Mouse (Mus musculus): ENCODE data around the gene Elk3. TPM values are rescaled to one million over a fixed set of nuclear protein-coding genes. Genes with fewer than 3 reads are reported as not detected.
A peak's percentile ranks its signal among the peaks of the same experiment; 100 is the strongest.

Gene Elk3
- polyA plus RNA-seq, 1 experiment from 2014 or later = 4.2 TPM

GRCm38 (mm10) chr10:93228401-93229007, 82.4 kb downstream of the Elk3 start:
- H3K27me3 ChIP-seq = no peaks in the 10 kb centered on the region
- H3K27ac ChIP-seq = no peak overlapping the region; the same call in 1 of the 2 replicates
- ATAC-seq (ENCODE audit: low read depth) (no peak), DNase-seq (no peak)
- H3K4me2 ChIP-seq = no peak overlapping the region
- H3K36me3 ChIP-seq = peaks cover 66% of the 10 kb centered on the region
- no peak overlapping the region for H3K9ac ChIP-seq
- peaks cover 7% of the 10 kb centered on the region; the same call in 1 of the 2 replicates for H3K4me1 ChIP-seq (replicated peaks)
- H3K4me3 ChIP-seq (replicated peaks) = no peak overlapping the region
- 49% methylated on average over 11 of the region's 11 CpGs for WGBS (ENCODE audit: insufficient replicate concordance)
- H3K9me3 ChIP-seq (replicated peaks) = no peaks in the 10 kb centered on the region

- no peak for DNase-seq
- Histone ChIP-seq H3K4me3 (replicated peaks) (no peak overlapping the region), H3K9me3 (replicated peaks) (no peaks in the 10 kb centered on the region), H3K27me3 (no peaks in the 10 kb centered on the region), H3K27ac (no peak overlapping the region), H3K4me2 (no peak overlapping the region), H3K36me3 (peaks cover 61% of the 10 kb centered on the region), H3K4me1 (replicated peaks) (peaks cover 7% of the 10 kb centered on the region; the same call in 1 of the 2 replicates), H3K9ac (no peak overlapping the region)
- 68% methylated on average over 8 of the region's 8 CpGs for WGBS (ENCODE audit: insufficient replicate concordance)
- no peak for ATAC-seq (ENCODE audit: low read depth)
Measured at GRCm38 (mm10) chr10:93227921-93228320, 83.0 kb downstream of the Elk3 start.

- Histone ChIP-seq H3K4me3 (replicated peaks) (no peak overlapping the region), H3K27me3 (no peaks in the 10 kb centered on the region), H3K9me3 (replicated peaks) (no peaks in the 10 kb centered on the region), H3K9ac (no peak overlapping the region), H3K4me2 (no peak overlapping the region), H3K36me3 (peaks cover 43% of the 10 kb centered on the region), H3K27ac (no peak overlapping the region), H3K4me1 (replicated peaks) (peaks cover 7% of the 10 kb centered on the region; the same call in 1 of the 2 replicates)
- WGBS (ENCODE audit: insufficient replicate concordance) = 53% methylated on average over 6 of the region's 6 CpGs
- ATAC-seq (ENCODE audit: low read depth) (no peak; the same call in 1 of the 2 replicates), DNase-seq (no peak)
Measured at GRCm38 (mm10) chr10:93225751-93226150, 85.2 kb downstream of the Elk3 start.

- no peak overlapping the region for H3K4me3 ChIP-seq (replicated peaks)
- ATAC-seq (ENCODE audit: low read depth) = no peak
- no peak overlapping the region for H3K9ac ChIP-seq
- no peaks in the 10 kb centered on the region for H3K9me3 ChIP-seq (replicated peaks)
- no peak overlapping the region for H3K27ac ChIP-seq
- H3K36me3 ChIP-seq = peaks cover 72% of the 10 kb centered on the region
- DNase-seq = no peak
- 81% methylated on average over 8 of the region's 8 CpGs for WGBS (ENCODE audit: insufficient replicate concordance)
- no peaks in the 10 kb centered on the region for H3K27me3 ChIP-seq
- no peak overlapping the region for H3K4me2 ChIP-seq
- H3K4me1 ChIP-seq (replicated peaks) = peaks cover 11% of the 10 kb centered on the region
Measured at GRCm38 (mm10) chr10:93215051-93215763, 95.7 kb downstream of the Elk3 start.

- peaks cover 69% of the 10 kb centered on the region for H3K36me3 ChIP-seq
- no peak overlapping the region for H3K27ac ChIP-seq
- DNase-seq (no peak), ATAC-seq (ENCODE audit: low read depth) (no peak)
- H3K4me1 ChIP-seq (replicated peaks) = peaks cover 11% of the 10 kb centered on the region
- H3K4me2 ChIP-seq = no peak overlapping the region
- H3K9me3 ChIP-seq (replicated peaks) = no peaks in the 10 kb centered on the region
- no peak overlapping the region for H3K4me3 ChIP-seq (replicated peaks)
- H3K9ac ChIP-seq = no peak overlapping the region
- 70% methylated on average over 4 of the region's 4 CpGs for WGBS (ENCODE audit: insufficient replicate concordance)
- H3K27me3 ChIP-seq = no peaks in the 10 kb centered on the region
Measured at GRCm38 (mm10) chr10:93214251-93214650, 96.7 kb downstream of the Elk3 start.

- peaks cover 11% of the 10 kb centered on the region for H3K4me1 ChIP-seq (replicated peaks)
- peaks cover 66% of the 10 kb centered on the region for H3K36me3 ChIP-seq
- H3K9me3 ChIP-seq (replicated peaks) = no peaks in the 10 kb centered on the region
- WGBS (ENCODE audit: insufficient replicate concordance) = 76% methylated on average over 7 of the region's 7 CpGs
- no peak overlapping the region for H3K4me3 ChIP-seq (replicated peaks)
- H3K27me3 ChIP-seq = no peaks in the 10 kb centered on the region
- peak overlapping the region; percentile 18; the same call in 1 of the 2 replicates for H3K27ac ChIP-seq
- H3K4me2 ChIP-seq = no peak overlapping the region
- ATAC-seq (ENCODE audit: low read depth) (no peak; the same call in 1 of the 2 replicates), DNase-seq (no peak)
- H3K9ac ChIP-seq = no peak overlapping the region
Measured at GRCm38 (mm10) chr10:93213339-93213738, 97.6 kb downstream of the Elk3 start.

- WGBS (ENCODE audit: insufficient replicate concordance) = 82% methylated on average over 2 of the region's 2 CpGs
- peaks cover 63% of the 10 kb centered on the region for H3K36me3 ChIP-seq
- ATAC-seq (ENCODE audit: low read depth) = no peak
Measured at GRCm38 (mm10) chr10:93212699-93213098, 98.2 kb downstream of the Elk3 start.

GRCm38 (mm10) chr10:93207176-93207575, 103.8 kb downstream of the Elk3 start:
- Histone ChIP-seq H3K36me3 (peaks cover 15% of the 10 kb centered on the region), H3K9me3 (replicated peaks) (no peaks in the 10 kb centered on the region), H3K9ac (no peak overlapping the region), H3K27me3 (no peaks in the 10 kb centered on the region), H3K4me2 (no peak overlapping the region), H3K27ac (no peak overlapping the region), H3K4me1 (replicated peaks) (peaks cover 29% of the 10 kb centered on the region), H3K4me3 (replicated peaks) (no peak overlapping the region)
- DNase-seq (no peak), ATAC-seq (ENCODE audit: low read depth) (no peak)
- 67% methylated on average over 5 of the region's 5 CpGs for WGBS (ENCODE audit: insufficient replicate concordance)

More at GRCm38 (mm10) chr10:93212699-93213098, 98.2 kb downstream of the Elk3 start:
- Histone ChIP-seq H3K9ac (no peak overlapping the region), H3K4me3 (replicated peaks) (no peak overlapping the region), H3K4me1 (replicated peaks) (peaks cover 11% of the 10 kb centered on the region), H3K9me3 (replicated peaks) (no peaks in the 10 kb centered on the region), H3K4me2 (no peak overlapping the region), H3K27ac (no peak overlapping the region), H3K27me3 (no peaks in the 10 kb centered on the region)
- no peak for DNase-seq

- H3K27me3 ChIP-seq = no peaks in the 10 kb centered on the region
- H3K9me3 ChIP-seq (replicated peaks) = no peaks in the 10 kb centered on the region
- H3K27ac ChIP-seq = no peak overlapping the region
- no peak overlapping the region for H3K4me3 ChIP-seq (replicated peaks)
- H3K4me1 ChIP-seq (replicated peaks) = peaks cover 35% of the 10 kb centered on the region
- H3K9ac ChIP-seq = no peak overlapping the region
- no peak overlapping the region for H3K4me2 ChIP-seq
- H3K36me3 ChIP-seq = peaks cover 8% of the 10 kb centered on the region
- no peak for ATAC-seq (ENCODE audit: low read depth)
- no peak for DNase-seq
- 84% methylated on average over 4 of the region's 4 CpGs for WGBS (ENCODE audit: insufficient replicate concordance)
Measured at GRCm38 (mm10) chr10:93205287-93205956, 105.5 kb downstream of the Elk3 start.

- no peak for DNase-seq
- H3K4me1 ChIP-seq (replicated peaks) = peaks cover 45% of the 10 kb centered on the region
- ATAC-seq (ENCODE audit: low read depth) = no peak
- no peak overlapping the region for H3K4me2 ChIP-seq
- peaks cover 18% of the 10 kb centered on the region for H3K36me3 ChIP-seq
- H3K9me3 ChIP-seq (replicated peaks) = no peaks in the 10 kb centered on the region
- H3K27ac ChIP-seq = no peak overlapping the region
- no peak overlapping the region for H3K4me3 ChIP-seq (replicated peaks)
- no peak overlapping the region for H3K9ac ChIP-seq
- H3K27me3 ChIP-seq = no peaks in the 10 kb centered on the region
- WGBS (ENCODE audit: insufficient replicate concordance) = 76% methylated on average over 6 of the region's 6 CpGs
Measured at GRCm38 (mm10) chr10:93201846-93202458, 109.0 kb downstream of the Elk3 start.

- 43% methylated on average over 3 of the region's 3 CpGs for WGBS (ENCODE audit: insufficient replicate concordance)
- ATAC-seq (ENCODE audit: low read depth) = peak; percentile 74
- H3K9ac ChIP-seq = no peak overlapping the region
Measured at GRCm38 (mm10) chr10:93198958-93199357, 112.0 kb downstream of the Elk3 start.

More at GRCm38 (mm10) chr10:93198958-93199357, 112.0 kb downstream of the Elk3 start:
- H3K4me1 ChIP-seq (replicated peaks) = peaks cover 45% of the 10 kb centered on the region
- H3K36me3 ChIP-seq = peaks cover 18% of the 10 kb centered on the region
- DNase-seq = no peak
- no peak overlapping the region for H3K27ac ChIP-seq
- no peak overlapping the region for H3K4me2 ChIP-seq
- no peaks in the 10 kb centered on the region for H3K9me3 ChIP-seq (replicated peaks)
- H3K27me3 ChIP-seq = no peaks in the 10 kb centered on the region
- no peak overlapping the region for H3K4me3 ChIP-seq (replicated peaks)
